Mouse (Mus musculus) intestine, postnatal 0 days (tissue): Measurements from ENCODE around the gene Gsg1. TPM values are rescaled to one million over a fixed set of nuclear protein-coding genes. Genes with fewer than 3 reads are reported as not detected.

Experiments
- ATAC-seq: fragments of 200-750 bp; cut with Nextera tagmentation; 2 replicates; pipeline ENCODE4 v1.8.0; 2017; ENCODE audit warnings: mild to moderate bottlenecking, moderate TSS enrichment, moderate library complexity
- H3K27ac ChIP-seq: fragments of 300-500 bp; sonication (generic); 2 replicates; pipeline ENCODE4 v1.5.1; 2014; ENCODE audit warnings: mild to moderate bottlenecking, low read depth, low read length, moderate library complexity
- H3K27me3 ChIP-seq: fragments of 300-500 bp; sonication (generic); replicated peaks from 2 replicates; pipeline ENCODE4 v1.6.1; 2014; ENCODE audit warnings: low read length, mixed read lengths; ENCODE audit not compliant: control insufficient read depth, insufficient read depth
- H3K36me3 ChIP-seq: fragments of 300-500 bp; sonication (generic); 2 replicates; pipeline ENCODE4 v1.6.1; 2014; ENCODE audit warnings: mild to moderate bottlenecking, moderate library complexity; ENCODE audit not compliant: control insufficient read depth, insufficient read depth
- H3K4me1 ChIP-seq: fragments of 300-500 bp; sonication (generic); replicated peaks from 2 replicates; pipeline ENCODE4 v1.6.1; 2014; ENCODE audit warnings: antibody characterized with exemption, low read length, mixed read lengths; ENCODE audit not compliant: control insufficient read depth, insufficient read depth
- H3K4me2 ChIP-seq: fragments of 300-500 bp; sonication (generic); replicated peaks from 2 replicates; pipeline ENCODE4 v1.6.1; 2014; ENCODE audit warnings: low read depth, mild to moderate bottlenecking, moderate library complexity
- H3K4me3 ChIP-seq: fragments of 300-500 bp; sonication (generic); 2 replicates; pipeline ENCODE4 v1.5.1; 2014; ENCODE audit warnings: low read depth, low read length
- H3K9ac ChIP-seq: fragments of 300-500 bp; sonication (generic); 2 replicates; pipeline ENCODE4 v1.6.1; 2014; ENCODE audit warnings: mild to moderate bottlenecking, low read depth, low read length
- H3K9me3 ChIP-seq: fragments of 300-500 bp; sonication (generic); 2 replicates; pipeline ENCODE4 v1.6.1; 2016; ENCODE audit warnings: mixed run types; ENCODE audit not compliant: control insufficient read depth
- CTCF ChIP-seq: sonication (generic); IDR thresholded peaks from 2 replicates; pipeline ENCODE4 v1.5.1; 2016; ENCODE audit warnings: low read depth, mild to moderate bottlenecking, control low read depth, antibody characterized with exemption, moderate library complexity
- WGBS: fragments of 180-500 bp; shearing (Covaris S2); extraction: QIAGEN DNeasy Blood & Tissue Kit; methylation state at CpG from one replicate; pipeline ENCODE4 v1.1.7; 2014; 5-methylcytosine and 5-hydroxymethylcytosine counted together
- polyA plus RNA-seq: library from polyadenylated mRNA; unstranded; fragments of >200 nt; fragmentation: Nextera tagmentation; extraction: Ambion mirVana; gene quantifications from 2 replicates; pipeline ENCODE4 v1.2.1, GENCODE M21; 2015

Gene Gsg1
- polyA plus RNA-seq, 1 experiment from 2014 or later, result 0.73 TPM

DNA sequence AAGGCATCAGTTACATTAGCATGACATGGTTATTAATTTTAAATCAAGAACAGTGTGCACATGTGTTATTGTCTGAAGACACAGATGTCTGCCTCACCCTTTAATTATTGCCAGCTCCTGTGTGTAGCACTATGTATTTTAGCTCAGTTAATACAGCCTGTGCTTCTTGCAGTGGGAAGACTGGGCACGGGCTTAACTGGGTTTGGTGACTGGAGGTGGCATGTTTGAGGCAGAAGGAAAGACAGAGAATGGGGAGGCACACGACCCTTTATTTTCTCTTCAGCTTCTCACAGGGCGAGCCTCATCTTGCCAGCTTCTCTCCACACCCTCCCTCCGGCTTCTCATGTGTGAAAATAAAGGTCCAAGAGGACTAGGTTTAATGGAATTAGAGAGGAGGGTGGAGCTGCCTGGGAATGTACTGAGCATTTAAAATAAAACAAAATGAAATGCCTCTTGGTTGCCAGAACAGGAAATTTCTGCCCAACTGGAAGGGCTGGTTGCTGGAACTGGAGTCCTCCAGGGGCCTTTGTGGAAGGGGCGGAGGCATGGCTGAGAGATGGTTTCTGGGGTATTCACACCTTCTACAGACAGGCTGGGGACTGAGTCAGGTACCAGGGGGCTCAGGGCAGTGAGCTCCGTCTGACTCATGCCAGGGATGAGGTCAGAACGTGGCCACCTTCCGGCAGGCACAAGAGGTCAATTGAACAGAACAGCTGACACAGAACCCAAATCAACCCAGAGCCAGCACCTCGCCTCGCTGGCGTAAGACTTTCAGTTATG, 41.1 kb upstream of the Gsg1 start:
- Histone ChIP-seq H3K4me1 (no peaks in the 10 kb centered on the region), H3K27me3 (no peaks in the 10 kb centered on the region), H3K27ac (no peak overlapping the region), H3K9ac (no peak overlapping the region), H3K4me2 (no peak overlapping the region), H3K9me3 (no peaks in the 10 kb centered on the region), H3K36me3 (no peaks in the 10 kb centered on the region), H3K4me3 (no peak overlapping the region)
- no peak for ATAC-seq
- 71% methylated on average over 11 of the region's 11 CpGs for WGBS
- TF ChIP-seq CTCF, result no peak

DNA sequence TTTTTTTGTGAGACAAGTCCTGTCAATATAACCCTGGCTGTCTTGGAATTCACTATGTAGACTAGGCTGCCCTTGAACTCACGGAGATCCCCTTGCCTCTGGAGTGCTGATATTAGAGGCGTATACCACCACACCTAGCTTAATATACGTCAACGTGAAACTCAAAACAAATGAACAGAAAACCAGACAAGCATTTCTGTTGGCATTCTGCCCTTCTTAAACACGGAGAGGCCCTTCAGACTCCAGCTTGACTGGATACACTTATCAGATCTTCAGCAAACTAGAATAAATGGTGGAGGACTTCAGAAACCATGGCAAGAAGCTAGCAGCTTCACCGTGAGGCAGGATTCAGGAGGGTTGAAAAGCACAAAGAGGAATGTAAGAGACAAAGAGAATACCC, 40.0 kb upstream of the Gsg1 start:
- no peak overlapping the region for H3K4me2 ChIP-seq
- no peaks in the 10 kb centered on the region for H3K27me3 ChIP-seq
- H3K27ac ChIP-seq, result no peak overlapping the region
- TF ChIP-seq CTCF, result no peak
- no peak overlapping the region for H3K4me3 ChIP-seq
- ATAC-seq, result no peak
- 57% methylated on average over 6 of the region's 6 CpGs for WGBS
- no peaks in the 10 kb centered on the region for H3K4me1 ChIP-seq
- H3K9me3 ChIP-seq, result no peaks in the 10 kb centered on the region
- H3K9ac ChIP-seq, result no peak overlapping the region
- H3K36me3 ChIP-seq, result no peaks in the 10 kb centered on the region

DNA sequence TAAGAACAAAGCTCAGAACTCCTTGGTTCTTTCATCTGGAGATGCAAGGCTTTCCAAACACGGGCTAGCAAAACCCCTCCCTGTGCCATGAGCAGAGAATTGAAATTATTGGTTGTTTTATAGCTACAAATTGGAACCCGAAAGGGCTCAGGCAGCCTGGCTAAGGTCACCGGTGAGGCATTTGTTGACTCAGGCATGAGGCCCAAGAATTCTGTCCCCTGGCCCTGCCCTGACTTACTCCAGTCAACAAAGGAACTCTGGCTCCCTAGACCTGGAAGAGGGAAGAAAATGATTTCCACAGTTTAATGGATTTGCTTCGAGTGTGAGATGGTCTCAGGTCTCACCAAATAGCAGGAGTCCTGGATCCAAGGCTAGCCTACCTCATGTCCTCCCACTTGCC, 38.2 kb upstream of the Gsg1 start:
- H3K27ac ChIP-seq, result no peak overlapping the region
- no peaks in the 10 kb centered on the region for H3K9me3 ChIP-seq
- H3K27me3 ChIP-seq, result no peaks in the 10 kb centered on the region
- WGBS, result 35% methylated on average over 4 of the region's 4 CpGs
- no peak overlapping the region for H3K4me2 ChIP-seq
- ATAC-seq, result no peak
- H3K4me1 ChIP-seq, result no peaks in the 10 kb centered on the region
- TF ChIP-seq CTCF, result no peak
- H3K9ac ChIP-seq, result no peak overlapping the region
- H3K4me3 ChIP-seq, result no peak overlapping the region
- H3K36me3 ChIP-seq, result no peaks in the 10 kb centered on the region

DNA sequence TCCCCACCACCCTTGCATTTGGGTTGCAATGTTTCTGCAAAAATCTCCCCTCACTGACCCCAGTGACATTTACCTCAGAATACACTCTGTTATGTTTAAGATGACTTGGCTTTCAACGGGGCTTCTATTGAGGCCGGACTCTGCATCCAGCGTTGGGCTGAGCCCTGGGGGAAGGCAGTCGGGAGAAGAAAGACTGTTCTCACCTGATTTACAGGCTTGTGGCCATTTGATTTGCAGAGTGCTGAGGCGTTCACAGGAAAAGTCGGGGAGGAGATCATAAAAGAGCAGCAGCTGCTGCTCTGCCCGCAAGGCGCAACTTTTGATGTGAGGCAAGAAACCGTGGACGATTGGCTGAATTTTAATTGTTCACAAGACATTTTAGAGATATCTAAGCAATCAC, 25.7 kb upstream of the Gsg1 start:
- ATAC-seq, result no peak
- H3K4me3 ChIP-seq, result no peak overlapping the region
- no peaks in the 10 kb centered on the region for H3K36me3 ChIP-seq
- H3K27me3 ChIP-seq, result no peaks in the 10 kb centered on the region
- no peak for TF ChIP-seq CTCF
- 27% methylated on average over 10 of the region's 10 CpGs for WGBS
- H3K9me3 ChIP-seq, result no peaks in the 10 kb centered on the region
- H3K9ac ChIP-seq, result no peak overlapping the region
- no peak overlapping the region for H3K27ac ChIP-seq
- H3K4me2 ChIP-seq, result no peak overlapping the region
- H3K4me1 ChIP-seq, result no peaks in the 10 kb centered on the region; the same call in 1 of the 2 replicates

DNA sequence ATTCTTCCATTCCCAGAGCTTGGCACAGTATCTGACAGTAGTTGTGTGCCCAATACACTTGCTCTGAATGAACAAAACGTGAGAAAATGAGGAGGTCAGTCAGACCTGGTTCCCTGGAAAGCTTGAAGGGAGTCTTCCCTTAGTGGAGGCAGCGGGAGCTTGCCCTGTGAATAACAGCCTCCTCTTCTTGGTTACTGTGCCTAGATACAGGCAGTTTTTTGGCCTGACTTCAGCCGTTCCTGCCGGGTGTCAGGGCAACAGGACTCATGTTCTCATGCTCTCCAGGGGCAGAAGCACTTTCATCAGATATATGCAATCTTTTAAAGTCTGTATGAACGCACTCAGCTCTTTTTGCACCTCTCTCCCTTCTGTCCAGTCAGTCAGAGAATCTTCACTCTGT, 25.1 kb upstream of the Gsg1 start:
- 55% methylated on average over 5 of the region's 5 CpGs for WGBS
- H3K9ac ChIP-seq, result no peak overlapping the region
- no peak for TF ChIP-seq CTCF
- H3K4me1 ChIP-seq, result no peaks in the 10 kb centered on the region; the same call in 1 of the 2 replicates
- no peaks in the 10 kb centered on the region for H3K27me3 ChIP-seq
- no peak overlapping the region for H3K4me3 ChIP-seq
- no peak overlapping the region for H3K4me2 ChIP-seq
- H3K36me3 ChIP-seq, result no peaks in the 10 kb centered on the region
- ATAC-seq, result no peak
- no peaks in the 10 kb centered on the region for H3K9me3 ChIP-seq
- no peak overlapping the region for H3K27ac ChIP-seq

DNA sequence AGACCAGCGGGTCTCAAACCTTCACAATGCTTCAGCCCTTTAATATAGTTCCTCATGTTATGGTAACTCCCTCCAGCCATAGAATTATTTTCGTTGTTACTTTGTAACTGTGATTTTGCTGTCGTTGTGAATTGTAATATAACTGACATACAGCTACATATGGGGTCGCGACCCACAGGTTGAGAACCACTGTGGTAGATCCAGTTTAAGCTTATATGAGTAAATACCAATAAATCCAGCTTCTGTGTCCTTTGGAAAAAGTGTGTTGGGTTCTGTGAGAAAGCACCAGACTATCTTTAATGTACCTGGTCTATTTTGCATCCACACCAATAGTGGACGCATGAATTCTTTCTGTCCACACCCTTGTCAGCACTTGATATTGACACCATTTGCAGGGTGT, 24.2 kb upstream of the Gsg1 start:
- Histone ChIP-seq H3K4me2 (no peak overlapping the region), H3K27ac (no peak overlapping the region), H3K27me3 (no peaks in the 10 kb centered on the region), H3K36me3 (no peaks in the 10 kb centered on the region), H3K9me3 (no peaks in the 10 kb centered on the region), H3K4me1 (no peaks in the 10 kb centered on the region; the same call in 1 of the 2 replicates), H3K9ac (no peak overlapping the region), H3K4me3 (no peak overlapping the region)
- 86% methylated on average over 6 of the region's 6 CpGs for WGBS
- ATAC-seq, result no peak
- no peak for TF ChIP-seq CTCF
